Mouse (Mus musculus): ENCODE data around the gene Ntf5. TPM values are rescaled to one million over a fixed set of nuclear protein-coding genes. Genes with fewer than 3 reads are reported as not detected.

The Ntf5 gene
- total and polyA plus RNA-seq, 3 experiments, result 0.43 to 1.5 (median 0.59) TPM

GRCm38 (mm10) chr7:45407836-45408235 lies 5.7 kb upstream of the Ntf5 start:
- no peak for DNase-seq (ENCODE audit: extremely low read depth)
- no peak overlapping the region for H3K27ac ChIP-seq (ENCODE audit: insufficient read depth, low read depth)
- H3K36me3 ChIP-seq (replicated peaks in 1 of 2; ENCODE audit: control insufficient read depth in 1 of 2, insufficient read depth in 1 of 2, low read length in 1 of 2), result peaks cover 0 to 4% of the 10 kb centered on the region in 2 experiments
- peaks cover 0 to 14% of the 10 kb centered on the region in 2 experiments; a peak in 2 of 4 replicates for H3K4me1 ChIP-seq (ENCODE audit: control insufficient read depth in 1 of 2, insufficient read depth in 2 of 2)
- no peak for TF ChIP-seq ZKSCAN1 (IDR thresholded peaks at IDR 0.05; ENCODE audit: borderline replicate concordance, low read depth, low read length)
- no peak for TF ChIP-seq HCFC1 (IDR thresholded peaks at IDR 0.05; ENCODE audit: low read depth, low read length)
- no peak for TF ChIP-seq JUND (conservative IDR thresholded peaks at IDR 0.05; ENCODE audit: low read depth, low read length)
- no peak for TF ChIP-seq IRF4 (IDR thresholded peaks at IDR 0.05; ENCODE audit: low read depth, low read length)
- TF ChIP-seq ZMIZ1 (IDR thresholded peaks at IDR 0.05; ENCODE audit: low read depth, low read length), result no peak
- TF ChIP-seq MAX (IDR thresholded peaks at IDR 0.05; ENCODE audit: low read length), result no peak
- TF ChIP-seq TCF12 (IDR thresholded peaks at IDR 0.05; ENCODE audit: low read depth, low read length), result no peak
- no peak for TF ChIP-seq EP300 (IDR thresholded peaks at IDR 0.05; ENCODE audit: low read length)
- no peak for TF ChIP-seq TBP (conservative IDR thresholded peaks at IDR 0.05; ENCODE audit: low read depth, low read length)
- no peak for TF ChIP-seq CTCF (conservative IDR thresholded peaks at IDR 0.05 in 1 of 2, IDR thresholded peaks at IDR 0.05 in 1 of 2; ENCODE audit: low read depth in 2 of 2, low read length in 2 of 2)
- no peak for TF ChIP-seq MAZ (IDR thresholded peaks at IDR 0.05; ENCODE audit: low read depth, low read length)
- TF ChIP-seq RAD21 (IDR thresholded peaks at IDR 0.05; ENCODE audit: low read depth, low read length), result no peak
- TF ChIP-seq BHLHE40 (IDR thresholded peaks at IDR 0.05; ENCODE audit: low read depth, low read length), result no peak
- no peak for TF ChIP-seq MEF2A (IDR thresholded peaks at IDR 0.05; ENCODE audit: borderline replicate concordance, low read depth, low read length)
- TF ChIP-seq MXI1 (IDR thresholded peaks at IDR 0.05; ENCODE audit: low read depth, low read length), result no peak
- no peak for TF ChIP-seq JUN (IDR thresholded peaks at IDR 0.05; ENCODE audit: insufficient read depth, low read depth, low read length)
- H3K4me2 ChIP-seq (ENCODE audit: insufficient read depth, low read depth, poor library complexity, severe bottlenecking), result no peak overlapping the region
- no peaks in the 10 kb centered on the region for H3K79me2 ChIP-seq (replicated peaks; ENCODE audit: control insufficient read depth, extremely low read depth, insufficient read depth, poor library complexity, severe bottlenecking)
- H3K9ac ChIP-seq (ENCODE audit: insufficient read depth, low read depth), result no peak overlapping the region
- no peak overlapping the region for H3K4me3 ChIP-seq (replicated peaks in 1 of 3; ENCODE audit: low read depth in 2 of 3, low read length in 2 of 3, poor library complexity in 1 of 3)
- in situ Hi-C loops (cut with MboI; ENCODE audit: low pct_ligation_motif_present, low pct_unique_long_range_greater_than_20kb, low sequenced_read_pairs) (no loop called here), dilution Hi-C loops (cut with MboI; ENCODE audit: extremely low pct_ligation_motif_present, extremely low pct_unique_long_range_greater_than_20kb, low sequenced_read_pairs) (no loop called here)
- H3K27me3 ChIP-seq (replicated peaks), result peaks cover 73% of the 10 kb centered on the region
- H3K9me3 ChIP-seq (replicated peaks; ENCODE audit: low read length), result peaks cover 12% of the 10 kb centered on the region

- TF ChIP-seq ZC3H11A (IDR thresholded peaks at IDR 0.05; ENCODE audit: low read depth, low read length), result no peak
- no peak for TF ChIP-seq MAZ (IDR thresholded peaks at IDR 0.05; ENCODE audit: low read depth, low read length)
- TF ChIP-seq SIN3A (IDR thresholded peaks at IDR 0.05; ENCODE audit: low read length), result no peak
- TF ChIP-seq TCF12 (IDR thresholded peaks at IDR 0.05; ENCODE audit: low read depth, low read length), result no peak
- TF ChIP-seq JUN (IDR thresholded peaks at IDR 0.05; ENCODE audit: insufficient read depth, low read depth, low read length), result no peak
- TF ChIP-seq POLR2AphosphoS2 (IDR thresholded peaks at IDR 0.05; ENCODE audit: low read depth, low read length), result no peak
- no peak for TF ChIP-seq NRF1 (IDR thresholded peaks at IDR 0.05; ENCODE audit: low read depth, low read length)
- TF ChIP-seq GABPA (IDR thresholded peaks at IDR 0.05; ENCODE audit: insufficient replicate concordance, low read depth, low read length), result no peak
- TF ChIP-seq JUND (conservative IDR thresholded peaks at IDR 0.05; ENCODE audit: low read depth, low read length), result no peak
- TF ChIP-seq IRF4 (IDR thresholded peaks at IDR 0.05; ENCODE audit: low read depth, low read length), result no peak
- no peak for TF ChIP-seq SMC3 (IDR thresholded peaks at IDR 0.05; ENCODE audit: low read depth, low read length)
- no peak for TF ChIP-seq UBTF (IDR thresholded peaks at IDR 0.05; ENCODE audit: low read depth, low read length)
- no peak for TF ChIP-seq ZNF384 (IDR thresholded peaks at IDR 0.05; ENCODE audit: low read depth, low read length)
- no peak for TF ChIP-seq RAD21 (IDR thresholded peaks at IDR 0.05; ENCODE audit: low read depth, low read length)
- no peak for TF ChIP-seq ELF1 (IDR thresholded peaks at IDR 0.05; ENCODE audit: low read depth, low read length)
- no peak for TF ChIP-seq MEF2A (IDR thresholded peaks at IDR 0.05; ENCODE audit: borderline replicate concordance, low read depth, low read length)
- TF ChIP-seq MAFK (IDR thresholded peaks at IDR 0.05; ENCODE audit: insufficient replicate concordance, low read length), result no peak
- H3K27me3 ChIP-seq (replicated peaks), result peaks cover 77% of the 10 kb centered on the region
- H3K4me2 ChIP-seq (ENCODE audit: insufficient read depth, low read depth, poor library complexity, severe bottlenecking), result no peak overlapping the region
- peaks cover 0 to 18% of the 10 kb centered on the region in 2 experiments; a peak in 2 of 4 replicates for H3K4me1 ChIP-seq (ENCODE audit: control insufficient read depth in 1 of 2, insufficient read depth in 2 of 2)
- no peak for DNase-seq (ENCODE audit: extremely low read depth)
- no peak overlapping the region for H3K4me3 ChIP-seq (replicated peaks in 1 of 3; ENCODE audit: low read depth in 2 of 3, low read length in 2 of 3, poor library complexity in 1 of 3)
- dilution Hi-C loops (cut with MboI; ENCODE audit: extremely low pct_ligation_motif_present, extremely low pct_unique_long_range_greater_than_20kb, low sequenced_read_pairs), result no loop called here
- in situ Hi-C loops (cut with MboI; ENCODE audit: low pct_ligation_motif_present, low pct_unique_long_range_greater_than_20kb, low sequenced_read_pairs), result no loop called here
- peaks cover 12% of the 10 kb centered on the region for H3K9me3 ChIP-seq (replicated peaks; ENCODE audit: low read length)
- H3K36me3 ChIP-seq (replicated peaks in 1 of 2; ENCODE audit: control insufficient read depth in 1 of 2, insufficient read depth in 1 of 2, low read length in 1 of 2), result peaks cover 0 to 4% of the 10 kb centered on the region in 2 experiments
- no peak overlapping the region for H3K9ac ChIP-seq (ENCODE audit: insufficient read depth, low read depth)
- no peaks in the 10 kb centered on the region for H3K79me2 ChIP-seq (replicated peaks; ENCODE audit: control insufficient read depth, extremely low read depth, insufficient read depth, poor library complexity, severe bottlenecking)
- H3K27ac ChIP-seq (ENCODE audit: insufficient read depth, low read depth), result no peak overlapping the region
Measured at GRCm38 (mm10) chr7:45408351-45408750, 5.1 kb upstream of the Ntf5 start.

Measured in CH12.LX (cell line).